Mouse (Mus musculus): ENCODE results near the gene Etfdh. TPM values are rescaled to one million over a fixed set of nuclear protein-coding genes. Genes with fewer than 3 reads are reported as not detected.

Etfdh gene
- polyA plus RNA-seq (2012; rRNA removed; ENCODE audit: low replicate concordance) = 60.2 and 68.5 TPM in 2 replicates

GRCm38 (mm10) chr3:79629416-79629730 lies at the start of gene Etfdh:
Gene Etfdh, minus strand, starts transcription at chr3:79629500.

GRCm38 (mm10) chr3:79628561-79629415 lies 512 bp downstream of the Etfdh start, which contains the start of gene 4930579G24Rik:
Gene 4930579G24Rik, plus strand, starts transcription at chr3:79629079.

GRCm38 (mm10) chr3:79590863-79591792 lies 38.2 kb downstream of the Etfdh start, which contains the start of gene Ppid:
Gene Ppid, plus strand, starts transcription at chr3:79591342.

GRCm38 (mm10) chr3:79567703-79568362 lies 61.5 kb downstream of the Etfdh start, which contains the start of gene Fnip2:
Gene Fnip2, minus strand, starts transcription at chr3:79567796.

Other genes starting within 250 kb of the Etfdh start
- 6.4 and 11.6 TPM in 2 replicates for gene Fnip2, start 61.7 kb downstream of the Etfdh start, polyA plus RNA-seq (2012; rRNA removed; ENCODE audit: low replicate concordance)
- gene Ppid, start 38.2 kb downstream of the Etfdh start, polyA plus RNA-seq (2012; rRNA removed; ENCODE audit: low replicate concordance) = 10.6 and 20.1 TPM in 2 replicates
- gene 4930579G24Rik, start 421 bp downstream of the Etfdh start, polyA plus RNA-seq (2012; rRNA removed; ENCODE audit: low replicate concordance) = 2.0 and 6.8 TPM in 2 replicates
- gene Rxfp1, start 108.4 kb upstream of the Etfdh start, polyA plus RNA-seq (2012; rRNA removed; ENCODE audit: low replicate concordance) = 0.56 and 80.7 TPM in 2 replicates
- 0.21 and 1.8 TPM in 2 replicates for gene Tmem144, start 223.3 kb upstream of the Etfdh start, polyA plus RNA-seq (2012; rRNA removed; ENCODE audit: low replicate concordance)

All from subcutaneous adipose tissue, adult 2 months (tissue).